Mouse (Mus musculus) CH12.LX (cell line): ENCODE measurements around the gene Ap1m2. TPM values are rescaled to one million over a fixed set of nuclear protein-coding genes. Genes with fewer than 3 reads are reported as not detected.

Experiments
- DNase-seq: peaks from one replicate; pipeline ENCODE4 v3.0.0-alpha.2; 2013; ENCODE audit errors: extremely low read depth
- H3K27ac ChIP-seq: 2 replicates; pipeline ENCODE4 v1.5.1; 2012; ENCODE audit warnings: low read depth, mild to moderate bottlenecking, control low read depth, moderate library complexity; ENCODE audit not compliant: insufficient read depth
- H3K27me3 ChIP-seq: replicated peaks from 2 replicates; pipeline ENCODE3; 2012; ENCODE audit warnings: inconsistent platforms
- H3K36me3 ChIP-seq, 2 experiments: replicated peaks in 1 of 2; 2 replicates each; pipeline versions ENCODE3 to v1.6.1; 2012; ENCODE audit warnings: inconsistent platforms in 1 of 2, low read length in 1 of 2, mild to moderate bottlenecking in 1 of 2, mixed read lengths in 1 of 2, moderate library complexity in 1 of 2; ENCODE audit not compliant: control insufficient read depth in 1 of 2, insufficient read depth in 1 of 2
- H3K4me1 ChIP-seq, 2 experiments: 2 replicates each; pipeline ENCODE4 v1.6.1; 2012; ENCODE audit warnings: inconsistent platforms in 1 of 2, moderate library complexity in 1 of 2; ENCODE audit not compliant: insufficient read depth in 2 of 2, control insufficient read depth in 1 of 2
- H3K4me2 ChIP-seq: 2 replicates; pipeline ENCODE4 v1.6.1; 2012; ENCODE audit warnings: low read depth, mild to moderate bottlenecking, control low read depth; ENCODE audit not compliant: poor library complexity, insufficient read depth, severe bottlenecking
- H3K4me3 ChIP-seq, 3 experiments: fragments of 150-350 bp in 1 of 3; sonication (generic) in 1 of 3; replicated peaks in 1 of 3; 2 replicates each; pipeline versions ENCODE3 to v1.5.1; 2011 to 2012; ENCODE audit warnings: low read depth in 2 of 3, low read length in 2 of 3, mild to moderate bottlenecking in 2 of 3, moderate library complexity in 2 of 3, control low read depth in 1 of 3, improper control_type of control experiment in 1 of 3, inconsistent platforms in 1 of 3, mixed read lengths in 1 of 3; ENCODE audit not compliant: poor library complexity in 1 of 3
- H3K79me2 ChIP-seq: replicated peaks from 2 replicates; pipeline ENCODE4 v1.6.1; 2012; ENCODE audit warnings: mild to moderate bottlenecking, moderate library complexity; ENCODE audit not compliant: control insufficient read depth, poor library complexity, insufficient read depth, severe bottlenecking; ENCODE audit errors: extremely low read depth
- H3K9ac ChIP-seq: 2 replicates; pipeline ENCODE4 v1.6.1; 2012; ENCODE audit warnings: low read depth, mild to moderate bottlenecking, control low read depth, moderate library complexity; ENCODE audit not compliant: insufficient read depth
- H3K9me3 ChIP-seq: replicated peaks from 2 replicates; pipeline ENCODE3; 2012; ENCODE audit warnings: low read length, inconsistent platforms, mixed read lengths
- CHD1 ChIP-seq: IDR thresholded peaks from 2 replicates; pipeline ENCODE4 v1.6.1; 2012; ENCODE audit warnings: low read depth, low read length, improper control_type of control experiment, inconsistent platforms
- CHD2 ChIP-seq: IDR thresholded peaks from 2 replicates; pipeline ENCODE4 v1.6.1; 2011; ENCODE audit warnings: low read length, improper control_type of control experiment
- CTCF ChIP-seq, 2 experiments: IDR thresholded peaks in 1 of 2; conservative IDR thresholded peaks in 1 of 2; 2 replicates each; pipeline ENCODE4 v1.5.1; 2011 to 2012; ENCODE audit warnings: low read depth in 2 of 2, low read length in 2 of 2, improper control_type of control experiment in 1 of 2, inconsistent platforms in 1 of 2, mild to moderate bottlenecking in 1 of 2, moderate library complexity in 1 of 2
- ELF1 ChIP-seq: IDR thresholded peaks from 2 replicates; pipeline ENCODE4 v1.6.1; 2014; ENCODE audit warnings: low read depth, mild to moderate bottlenecking, inconsistent platforms, low read length, improper control_type of control experiment
- EP300 ChIP-seq: IDR thresholded peaks from 2 replicates; pipeline ENCODE4 v1.6.1; 2011; ENCODE audit warnings: low read length, improper control_type of control experiment
- IRF4 ChIP-seq: IDR thresholded peaks from 2 replicates; pipeline ENCODE4 v1.6.1; 2014; ENCODE audit warnings: low read depth, mild to moderate bottlenecking, inconsistent platforms, low read length, improper control_type of control experiment
- JUN ChIP-seq: IDR thresholded peaks from 2 replicates; pipeline ENCODE4 v1.6.1; 2011; ENCODE audit warnings: low read depth, mild to moderate bottlenecking, low read length, improper control_type of control experiment, moderate library complexity; ENCODE audit not compliant: insufficient read depth
- MAFK ChIP-seq: IDR thresholded peaks from 2 replicates; pipeline ENCODE4 v1.6.1; 2011; ENCODE audit warnings: low read length, improper control_type of control experiment; ENCODE audit not compliant: insufficient replicate concordance
- MAX ChIP-seq: IDR thresholded peaks from 2 replicates; pipeline ENCODE4 v1.6.1; 2011; ENCODE audit warnings: low read length, improper control_type of control experiment
- MEF2A ChIP-seq: IDR thresholded peaks from 2 replicates; pipeline ENCODE4 v1.6.1; 2014; ENCODE audit warnings: low read depth, mild to moderate bottlenecking, inconsistent platforms, low read length, improper control_type of control experiment, borderline replicate concordance
- MYC ChIP-seq: IDR thresholded peaks from 2 replicates; pipeline ENCODE4 v1.6.1; 2011; ENCODE audit warnings: low read depth, mild to moderate bottlenecking, improper control_type of control experiment, low read length
- NELFE ChIP-seq: IDR thresholded peaks from 2 replicates; pipeline ENCODE4 v1.6.1; 2011; ENCODE audit warnings: low read depth, low read length, improper control_type of control experiment
- PAX5 ChIP-seq: IDR thresholded peaks from 2 replicates; pipeline ENCODE4 v1.6.1; 2012; ENCODE audit warnings: low read length, inconsistent platforms, mixed read lengths
- POLR2AphosphoS2 ChIP-seq: IDR thresholded peaks from 2 replicates; pipeline ENCODE4 v1.6.1; 2011; ENCODE audit warnings: low read depth, low read length, improper control_type of control experiment
- RAD21 ChIP-seq: IDR thresholded peaks from 2 replicates; pipeline ENCODE4 v1.6.1; 2011; ENCODE audit warnings: low read depth, mild to moderate bottlenecking, low read length, improper control_type of control experiment, moderate library complexity
- SIN3A ChIP-seq: IDR thresholded peaks from 2 replicates; pipeline ENCODE4 v1.6.1; 2012; ENCODE audit warnings: low read length, improper control_type of control experiment, inconsistent platforms
- SMC3 ChIP-seq: IDR thresholded peaks from 2 replicates; pipeline ENCODE4 v1.6.1; 2011; ENCODE audit warnings: low read depth, low read length, improper control_type of control experiment
- UBTF ChIP-seq: IDR thresholded peaks from 2 replicates; pipeline ENCODE4 v1.6.1; 2012; ENCODE audit warnings: low read depth, mild to moderate bottlenecking, inconsistent platforms, low read length, improper control_type of control experiment, moderate library complexity
- ZC3H11A ChIP-seq: IDR thresholded peaks from 2 replicates; pipeline ENCODE4 v1.6.1; 2012; ENCODE audit warnings: low read depth, mild to moderate bottlenecking, inconsistent platforms, low read length, improper control_type of control experiment
- ZMIZ1 ChIP-seq: IDR thresholded peaks from 2 replicates; pipeline ENCODE4 v1.6.1; 2012; ENCODE audit warnings: low read depth, mild to moderate bottlenecking, inconsistent platforms, low read length, improper control_type of control experiment
- dilution Hi-C: fragments of 300-500 bp; cut with MboI; formaldehyde crosslinking; loops from 2 replicates; pipeline ENCODE4 v1.14.3; 2020; ENCODE audit warnings: low sequenced_read_pairs; ENCODE audit not compliant: extremely low pct_unique_long_range_greater_than_20kb, extremely low pct_ligation_motif_present
- in situ Hi-C: fragments of 300-500 bp; cut with MboI; formaldehyde crosslinking; loops from 3 replicates; pipeline ENCODE4 v1.14.3; 2019; ENCODE audit warnings: low sequenced_read_pairs, low pct_ligation_motif_present, low pct_unique_long_range_greater_than_20kb, mixed read lengths
- polyA plus RNA-seq: library from polyadenylated mRNA; unstranded; fragments of >175 nt; gene quantifications from 2 replicates; pipeline ENCODE4 v1.2.1, GENCODE M21; 2012; ENCODE audit warnings: low read depth; ENCODE audit not compliant: insufficient read length
- total RNA-seq, 2 experiments: library from RNA; depleted of rRNA; stranded (reverse); fragments of 300-350 nt in 1 of 2; fragments of >200 nt in 1 of 2; gene quantifications; 2 replicates each; pipeline ENCODE4 v1.2.3; 2012 to 2014

Gene Ap1m2
- total RNA-seq (2012; rRNA removed) (1.4 and 2.6 TPM in 2 replicates), total RNA-seq (2014; rRNA removed) (0.51 TPM in 2 replicates), polyA plus RNA-seq (0.29 and 0.51 TPM in 2 replicates)

- dilution Hi-C loops (no loop called here), in situ Hi-C loops (loop anchor here (5.0 kb wide), 1 partner anchor 40 kb away; no protein-coding TSS in a partner anchor)
- Histone ChIP-seq H3K9ac (no peak within 1 kb of the TSS), H3K4me1 (peaks cover 5 to 23% of the 10 kb centered on the region in 2 experiments), H3K4me3 (no peak within 1 kb of the TSS), H3K9me3 (no peaks in the 10 kb centered on the region), H3K4me2 (no peak within 1 kb of the TSS), H3K79me2 (no peaks in the 10 kb centered on the region), H3K36me3 (no peaks in the 10 kb centered on the region), H3K27me3 (no peaks in the 10 kb centered on the region), H3K27ac (no peak within 1 kb of the TSS)
- no peak for DNase-seq
- TF ChIP-seq MAX: no peak
- no peak for TF ChIP-seq CHD1
- TF ChIP-seq MEF2A: no peak
- TF ChIP-seq MAFK: no peak
- no peak for TF ChIP-seq SIN3A
- TF ChIP-seq PAX5: no peak
- no peak for TF ChIP-seq CHD2
- no peak for TF ChIP-seq ELF1
- TF ChIP-seq POLR2AphosphoS2: no peak
- no peak for TF ChIP-seq JUN
- no peak for TF ChIP-seq IRF4
- TF ChIP-seq ZMIZ1: no peak
- TF ChIP-seq NELFE: no peak
- TF ChIP-seq UBTF: no peak
- no peak for TF ChIP-seq EP300
Observed at GRCm38 (mm10) chr9:21312134-21312533, at the start of gene Ap1m2. Ap1m2 (minus strand) TSS chr9:21312337.

GRCm38 (mm10) chr9:21356981-21357718 lies 45.0 kb upstream of the Ap1m2 start:
- H3K9ac ChIP-seq: no peak overlapping the region
- dilution Hi-C loops: no loop called here
- peaks cover 13 to 30% of the 10 kb centered on the region in 2 experiments for H3K36me3 ChIP-seq
- no peaks in the 10 kb centered on the region for H3K27me3 ChIP-seq
- in situ Hi-C loops: no loop called here
- H3K79me2 ChIP-seq: no peaks in the 10 kb centered on the region
- H3K4me2 ChIP-seq: no peak overlapping the region
- no peak overlapping the region for H3K4me3 ChIP-seq
- TF ChIP-seq CTCF (conservative IDR thresholded peaks at IDR 0.05 in 1 of 2, IDR thresholded peaks at IDR 0.05 in 1 of 2; ENCODE audit: low read depth in 2 of 2, low read length in 2 of 2) (peak; percentile 90 to 95), RAD21 (peak; percentile 94), SMC3 (peak; percentile 97), MYC (0 out of 2 replicates have a peak, but pooled peaks have one; percentile 49), SIN3A (no peak), ZC3H11A (peak; percentile 91), EP300 (no peak)
- TF ChIP-seq, all 38 proteins: peak for 5
- peak; percentile 78 for DNase-seq
- H3K4me1 ChIP-seq: peaks cover 6 to 33% of the 10 kb centered on the region in 2 experiments; a peak in 3 of 4 replicates
- H3K27ac ChIP-seq: no peak overlapping the region
- H3K9me3 ChIP-seq: no peaks in the 10 kb centered on the region
